Mouse (Mus musculus) macrophage (primary cell): ENCODE measurements around the gene Adcy10. TPM values are rescaled to one million over a fixed set of nuclear protein-coding genes. Genes with fewer than 3 reads are reported as not detected.

Experiments used
- H3K27ac ChIP-seq: fragments of 350-480 bp; formaldehyde crosslinking; 2 replicates; pipeline ENCODE4 v1.9.0; 2021
- H3K36me3 ChIP-seq: fragments of 350-480 bp; formaldehyde crosslinking; 2 replicates; pipeline ENCODE4 v1.9.0; 2021; ENCODE audit errors: inconsistent target
- H3K4me3 ChIP-seq: fragments of 350-480 bp; formaldehyde crosslinking; 2 replicates; pipeline ENCODE4 v1.9.0; 2021; ENCODE audit errors: inconsistent target
- H3K79me2 ChIP-seq: fragments of 350-480 bp; formaldehyde crosslinking; 2 replicates; pipeline ENCODE4 v1.9.0; 2021; ENCODE audit errors: inconsistent target
- WGBS: methylation state at CpG from one replicate; pipeline ENCODE4 v1.1.7; 2026; ENCODE audit warnings: inconsistent platforms; ENCODE audit not compliant: missing documents; 5-methylcytosine and 5-hydroxymethylcytosine counted together
- polyA plus RNA-seq: library from polyadenylated mRNA; stranded (reverse); fragments of 250-400 nt; gene quantifications from 3 replicates; pipeline ENCODE4 v1.2.4, GENCODE M21; 2018; ENCODE audit warnings: inconsistent platforms

The Adcy10 gene
- polyA plus RNA-seq, 1 experiment from 2014 or later, result not detected

DNA sequence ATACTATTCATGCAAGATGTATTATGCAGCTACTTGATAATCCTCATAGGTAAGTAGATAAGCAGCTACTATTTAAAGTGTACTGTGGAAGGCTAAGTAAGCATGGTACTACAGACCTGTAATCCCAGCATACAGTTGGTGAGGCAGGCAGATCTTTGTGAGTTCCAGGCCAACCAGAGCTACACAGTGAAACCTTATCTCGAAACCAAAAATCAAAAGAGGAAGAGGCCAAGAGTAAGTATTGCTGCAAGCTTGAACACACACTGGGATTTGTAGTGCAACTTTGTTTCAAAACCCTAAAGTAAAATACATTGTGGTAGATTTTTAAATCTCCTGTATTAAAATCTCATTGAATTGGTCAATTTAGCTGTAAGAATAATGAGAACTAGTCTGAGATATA is 13.5 kb upstream of the Adcy10 start:
- WGBS, result 15% methylated on average over 1 of the region's 1 CpGs
- Histone ChIP-seq H3K79me2 (peaks cover 15% of the 10 kb centered on the region; the same call in 1 of the 2 replicates), H3K4me3 (no peak overlapping the region), H3K27ac (no peak overlapping the region), H3K36me3 (no peaks in the 10 kb centered on the region)

DNA sequence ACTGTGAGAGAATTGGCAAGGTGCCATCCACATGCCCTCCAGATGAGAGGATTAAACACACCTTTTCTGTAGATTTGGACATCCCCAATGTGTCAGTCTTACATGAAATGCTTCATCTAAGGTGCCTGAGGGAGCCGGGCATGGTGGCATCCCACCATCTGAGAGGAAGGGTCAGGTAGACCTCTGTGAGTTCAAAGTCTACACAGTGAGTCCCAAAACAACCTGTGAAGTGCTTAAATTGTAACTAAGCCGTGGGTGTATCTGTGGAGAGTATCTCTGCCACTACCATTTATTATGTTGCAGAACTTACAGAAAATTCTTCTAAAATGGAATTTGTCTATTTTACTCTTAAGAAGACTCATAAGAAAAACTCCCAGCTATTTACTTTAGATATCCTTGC is 1.1 kb downstream of the Adcy10 start:
- Histone ChIP-seq H3K27ac (no peak overlapping the region), H3K79me2 (no peaks in the 10 kb centered on the region), H3K4me3 (no peak overlapping the region), H3K36me3 (peaks cover 1% of the 10 kb centered on the region; the same call in 1 of the 2 replicates)
- 94% methylated on average over 2 of the region's 2 CpGs for WGBS

DNA sequence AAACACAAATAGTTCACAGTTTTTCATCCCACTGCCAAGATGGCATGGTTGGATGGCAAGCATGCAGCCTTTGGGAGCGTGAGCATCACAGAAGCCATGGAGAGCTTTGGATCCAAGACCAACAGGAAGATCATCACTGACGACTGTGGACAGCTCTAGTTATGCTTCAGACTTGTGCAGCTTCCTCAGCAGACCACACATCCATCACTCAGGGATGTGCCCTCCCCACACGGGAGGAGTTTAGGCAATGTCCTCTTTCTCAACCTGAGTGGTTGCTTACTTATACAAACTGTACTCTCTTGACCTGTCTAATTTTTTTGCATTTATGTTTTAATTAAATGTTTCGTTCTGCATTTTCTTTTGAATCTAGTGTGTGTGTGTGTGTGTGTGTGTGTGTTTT is 4.2 kb downstream of the Adcy10 start:
- H3K79me2 ChIP-seq, result no peaks in the 10 kb centered on the region
- H3K4me3 ChIP-seq, result no peak overlapping the region
- no peak overlapping the region for H3K27ac ChIP-seq
- WGBS, result 41% methylated on average over 4 of the region's 4 CpGs
- no peaks in the 10 kb centered on the region for H3K36me3 ChIP-seq

DNA sequence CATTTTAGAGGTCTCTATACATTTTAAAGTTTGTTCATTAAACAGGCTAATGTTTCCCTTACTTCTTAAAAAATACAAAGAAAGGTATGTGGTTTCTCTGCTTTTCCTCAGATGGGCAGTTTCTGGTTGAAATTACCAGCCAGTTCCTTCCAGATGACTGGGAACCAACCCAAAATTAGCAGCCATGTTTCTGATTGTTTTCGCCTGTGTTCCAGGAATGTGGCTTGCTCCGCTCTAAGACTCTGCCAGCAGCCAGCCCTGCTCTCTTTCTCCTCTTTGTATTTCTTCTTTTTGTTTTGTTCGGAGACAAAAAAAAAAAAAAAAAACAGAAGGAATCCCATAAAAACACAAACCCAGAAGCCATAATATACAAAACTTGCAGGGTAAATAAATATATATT is 13.9 kb downstream of the Adcy10 start:
- Histone ChIP-seq H3K79me2 (no peaks in the 10 kb centered on the region), H3K27ac (no peak overlapping the region), H3K36me3 (no peaks in the 10 kb centered on the region), H3K4me3 (no peak overlapping the region)
- 60% methylated on average over 2 of the region's 3 CpGs for WGBS

DNA sequence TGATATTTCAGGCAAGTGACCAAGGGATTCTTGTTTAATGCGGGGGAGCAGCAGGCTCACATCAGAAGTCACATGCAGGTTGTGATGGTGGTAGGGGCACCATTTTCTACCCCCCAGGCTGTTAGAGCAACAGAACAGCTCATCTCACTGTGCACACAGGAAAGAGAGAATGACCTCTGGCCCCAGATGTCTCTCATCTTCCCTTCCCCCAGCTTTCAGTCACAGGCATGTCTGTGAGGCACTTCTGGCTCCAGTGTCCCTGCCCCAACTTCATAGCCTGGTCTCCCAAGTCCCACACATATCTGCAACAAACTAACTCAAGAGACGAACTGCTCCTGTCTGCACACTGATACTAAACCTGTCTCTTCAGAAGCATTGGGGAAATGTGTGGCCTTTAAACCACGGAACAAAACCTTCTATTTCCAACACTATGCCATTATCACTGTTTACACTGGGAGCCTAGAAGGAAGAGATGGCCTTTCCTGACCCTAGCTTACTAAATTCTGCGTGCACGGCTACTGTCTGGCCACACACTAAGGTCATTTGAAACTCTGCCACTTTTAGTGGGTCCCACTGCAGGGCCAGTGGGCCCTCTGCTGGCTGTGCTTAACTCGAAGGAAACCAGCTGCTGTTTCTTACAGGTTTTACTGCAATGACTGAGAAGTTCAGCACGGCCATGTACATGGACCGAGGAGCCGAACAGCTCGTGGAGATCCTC is 18.5 kb downstream of the Adcy10 start:
- H3K27ac ChIP-seq, result no peak overlapping the region

DNA sequence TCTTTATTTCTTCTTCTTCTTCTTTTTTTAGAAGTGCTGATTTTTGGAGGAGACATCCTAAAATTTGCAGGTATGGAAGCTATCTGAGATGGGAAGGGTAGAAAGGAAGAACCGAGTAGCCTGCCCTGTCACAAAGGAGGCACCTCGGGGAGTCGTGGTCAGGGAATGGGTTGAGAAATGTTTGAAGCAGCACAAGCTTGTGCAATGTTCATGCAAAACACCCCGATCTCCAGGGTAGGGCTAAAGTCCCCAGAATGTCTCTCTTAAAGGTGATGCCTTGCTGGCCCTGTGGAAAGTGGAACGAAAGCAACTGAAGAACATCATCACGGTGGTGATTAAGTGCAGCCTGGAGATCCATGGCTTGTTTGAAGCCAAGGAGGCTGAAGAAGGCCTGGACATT is 21.3 kb downstream of the Adcy10 start:
- no peak overlapping the region for H3K4me3 ChIP-seq
- no peak overlapping the region for H3K27ac ChIP-seq
- no peaks in the 10 kb centered on the region for H3K79me2 ChIP-seq
- H3K36me3 ChIP-seq, result no peaks in the 10 kb centered on the region
- WGBS, result 37% methylated on average over 6 of the region's 6 CpGs

More for the DNA sequence above, 18.5 kb downstream of the Adcy10 start:
- Histone ChIP-seq H3K79me2 (no peaks in the 10 kb centered on the region), H3K36me3 (no peaks in the 10 kb centered on the region), H3K4me3 (no peak overlapping the region)
- 46% methylated on average over 10 of the region's 10 CpGs for WGBS

DNA sequence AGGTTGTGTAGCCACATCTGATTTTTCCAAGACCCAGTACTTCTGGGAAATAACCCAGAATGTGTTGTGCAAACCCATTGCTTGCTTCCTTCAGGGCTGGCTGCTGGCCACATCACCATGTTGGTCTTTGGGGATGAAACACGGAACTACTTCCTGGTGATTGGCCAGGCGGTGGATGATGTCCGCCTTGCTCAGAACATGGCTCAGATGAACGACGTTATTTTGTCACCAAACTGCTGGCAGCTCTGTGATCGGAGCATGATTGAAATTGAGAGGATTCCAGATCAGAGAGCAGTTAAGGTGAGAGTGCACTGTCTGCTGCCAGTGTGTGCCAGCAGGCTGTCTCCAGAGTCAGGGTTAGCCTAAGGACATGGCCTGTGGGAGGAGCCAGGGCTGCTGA is 25.2 kb downstream of the Adcy10 start:
- 93% methylated on average over 6 of the region's 6 CpGs for WGBS
- Histone ChIP-seq H3K36me3 (no peaks in the 10 kb centered on the region), H3K27ac (no peak overlapping the region), H3K4me3 (no peak overlapping the region), H3K79me2 (no peaks in the 10 kb centered on the region)

DNA sequence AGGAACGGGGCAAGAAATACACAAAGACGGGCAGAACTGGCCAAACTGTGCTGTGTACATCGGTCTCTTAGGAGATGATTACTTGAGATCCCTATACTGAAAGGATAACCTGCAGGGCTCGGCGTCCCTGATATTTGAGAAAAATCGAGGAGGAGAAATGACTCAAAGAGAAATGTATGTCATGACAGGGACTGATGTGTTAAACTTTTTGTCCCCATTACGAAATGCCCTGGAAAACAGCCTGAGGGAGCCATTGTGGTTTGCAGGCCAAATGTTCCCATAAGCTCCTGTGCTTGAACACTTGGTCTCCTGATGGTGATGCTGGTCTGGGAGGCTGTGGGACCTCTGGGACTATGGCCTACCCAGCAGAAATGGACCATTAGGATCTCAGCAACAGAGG is 35.7 kb downstream of the Adcy10 start:
- no peak overlapping the region for H3K4me3 ChIP-seq
- H3K27ac ChIP-seq, result no peak overlapping the region
- no peaks in the 10 kb centered on the region for H3K36me3 ChIP-seq
- WGBS, result 90% methylated on average over 7 of the region's 7 CpGs
- H3K79me2 ChIP-seq, result no peaks in the 10 kb centered on the region

DNA sequence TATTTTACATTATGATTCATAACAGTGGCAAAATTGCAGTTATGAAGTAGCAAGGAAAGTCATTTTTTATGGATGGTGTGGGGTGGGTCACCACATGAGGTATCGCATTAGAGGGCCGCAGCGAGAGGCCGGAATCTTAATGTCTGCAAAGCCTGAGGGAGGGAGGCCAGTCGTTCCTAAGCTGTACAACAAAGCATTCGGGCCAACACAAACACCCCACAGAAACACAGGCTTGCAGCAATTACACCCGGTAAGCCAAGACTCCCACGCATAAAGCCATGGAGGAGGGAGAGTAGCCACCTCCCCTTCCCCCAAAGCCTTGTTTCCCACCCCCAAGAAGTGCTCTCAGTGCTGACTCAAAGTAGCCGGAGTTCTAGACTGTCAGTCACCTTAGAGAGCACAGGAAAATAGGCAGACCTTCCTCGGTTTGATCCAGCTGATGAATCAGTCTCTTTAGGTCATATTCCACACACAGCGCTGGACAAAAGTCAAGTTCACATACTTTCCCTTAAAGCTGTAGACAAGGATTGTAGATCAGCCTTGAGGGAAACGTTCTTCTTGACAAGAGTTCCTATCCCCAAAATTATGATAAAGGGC is 51.2 kb downstream of the Adcy10 start:
- H3K4me3 ChIP-seq, result no peak overlapping the region
- H3K36me3 ChIP-seq, result no peaks in the 10 kb centered on the region
- H3K79me2 ChIP-seq, result no peaks in the 10 kb centered on the region
- no peak overlapping the region for H3K27ac ChIP-seq
- 94% methylated on average over 11 of the region's 12 CpGs for WGBS

DNA sequence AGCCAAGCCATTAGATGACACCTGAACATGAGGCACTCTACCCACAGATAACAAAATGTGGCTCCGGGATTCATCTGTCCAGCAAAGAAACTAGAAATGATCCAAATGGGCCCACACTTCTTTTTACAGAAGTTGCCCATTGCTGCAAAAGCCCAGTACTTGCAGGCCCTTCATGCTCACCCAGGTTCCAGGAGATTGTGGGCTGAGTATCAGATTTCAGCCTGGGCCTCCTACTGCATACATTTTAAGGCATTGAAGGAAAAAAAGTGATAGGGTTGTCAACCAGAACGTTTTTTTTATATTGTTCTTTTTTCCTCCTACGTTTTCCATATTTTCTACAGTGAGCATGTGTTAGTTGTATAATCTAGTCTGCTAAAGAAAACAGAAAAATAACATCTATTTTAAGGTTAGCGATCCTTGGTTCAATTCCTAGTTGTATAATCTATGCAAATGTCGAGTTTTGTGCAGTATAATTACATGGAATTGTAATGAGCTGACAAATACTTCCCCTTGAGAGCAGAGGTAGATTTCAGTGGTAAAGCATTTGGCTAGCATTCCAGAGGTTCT is 52.3 kb downstream of the Adcy10 start:
- 85% methylated on average over 5 of the region's 5 CpGs for WGBS
- Histone ChIP-seq H3K36me3 (no peaks in the 10 kb centered on the region), H3K27ac (no peak overlapping the region), H3K4me3 (no peak overlapping the region), H3K79me2 (no peaks in the 10 kb centered on the region)

DNA sequence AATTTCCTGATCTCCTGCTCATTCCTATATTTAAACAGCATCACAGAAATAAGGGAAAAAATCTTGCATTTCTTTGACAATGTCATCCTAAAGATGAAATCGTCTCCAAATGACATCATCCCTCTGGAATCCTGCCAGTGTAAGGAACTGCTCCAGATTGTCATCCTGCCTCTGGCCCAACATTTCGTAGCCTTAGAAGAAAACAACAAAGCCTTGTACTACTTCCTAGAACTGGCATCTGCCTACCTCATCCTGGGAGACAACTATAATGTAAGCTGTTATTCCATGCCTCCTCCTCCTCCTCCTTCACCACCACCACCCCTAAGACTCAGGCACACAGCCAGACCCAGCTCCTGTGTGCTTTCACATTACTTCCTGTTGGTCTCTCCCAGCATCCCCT is 71.7 kb downstream of the Adcy10 start:
- Histone ChIP-seq H3K27ac (no peak overlapping the region), H3K79me2 (no peaks in the 10 kb centered on the region), H3K36me3 (no peaks in the 10 kb centered on the region), H3K4me3 (no peak overlapping the region)
- WGBS, result 73% methylated on average over 2 of the region's 2 CpGs

DNA sequence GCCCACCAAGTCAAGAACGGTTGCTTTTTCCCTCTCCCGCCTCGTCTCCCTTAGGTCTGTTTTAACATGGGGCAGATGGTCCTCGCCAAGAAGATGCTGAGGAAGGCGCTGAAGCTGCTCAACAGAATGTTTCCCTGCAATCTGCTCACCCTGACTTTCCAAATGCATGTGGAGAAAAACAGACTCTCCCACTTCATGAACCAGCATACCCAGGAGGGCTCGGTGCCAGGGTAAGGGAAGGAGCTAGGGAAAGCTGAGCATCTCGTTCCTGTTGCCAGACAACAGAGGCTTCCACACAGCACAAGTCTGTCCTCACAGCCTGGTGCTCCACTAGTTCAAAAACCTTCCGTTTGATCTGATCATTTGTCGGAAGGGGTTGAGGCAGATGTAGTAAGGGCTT is 74.1 kb downstream of the Adcy10 start:
- H3K36me3 ChIP-seq, result no peaks in the 10 kb centered on the region
- no peak overlapping the region for H3K4me3 ChIP-seq
- no peaks in the 10 kb centered on the region for H3K79me2 ChIP-seq
- 91% methylated on average over 9 of the region's 9 CpGs for WGBS
- no peak overlapping the region for H3K27ac ChIP-seq

DNA sequence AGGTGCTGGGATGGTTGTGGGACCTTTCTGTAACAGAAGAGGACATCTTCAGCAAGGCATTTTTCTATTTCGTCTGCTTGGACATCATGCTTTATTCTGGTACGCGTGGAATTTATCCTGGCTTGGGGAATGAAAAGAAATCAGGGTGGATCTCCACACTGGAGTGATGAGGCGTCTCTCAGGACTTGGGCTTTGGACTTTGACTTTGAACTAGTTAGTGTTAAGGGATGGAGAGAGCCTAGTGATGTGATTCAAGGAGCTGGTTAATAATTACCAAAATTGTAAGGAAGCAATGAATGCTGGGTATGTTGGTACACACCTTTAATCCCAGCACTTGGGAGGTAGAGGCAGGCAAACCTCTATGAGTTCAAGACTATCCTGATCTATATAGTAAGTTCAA is 80.3 kb downstream of the Adcy10 start:
- H3K36me3 ChIP-seq, result no peaks in the 10 kb centered on the region
- no peak overlapping the region for H3K4me3 ChIP-seq
- 96% methylated on average over 4 of the region's 4 CpGs for WGBS
- no peak overlapping the region for H3K27ac ChIP-seq
- no peaks in the 10 kb centered on the region for H3K79me2 ChIP-seq

DNA sequence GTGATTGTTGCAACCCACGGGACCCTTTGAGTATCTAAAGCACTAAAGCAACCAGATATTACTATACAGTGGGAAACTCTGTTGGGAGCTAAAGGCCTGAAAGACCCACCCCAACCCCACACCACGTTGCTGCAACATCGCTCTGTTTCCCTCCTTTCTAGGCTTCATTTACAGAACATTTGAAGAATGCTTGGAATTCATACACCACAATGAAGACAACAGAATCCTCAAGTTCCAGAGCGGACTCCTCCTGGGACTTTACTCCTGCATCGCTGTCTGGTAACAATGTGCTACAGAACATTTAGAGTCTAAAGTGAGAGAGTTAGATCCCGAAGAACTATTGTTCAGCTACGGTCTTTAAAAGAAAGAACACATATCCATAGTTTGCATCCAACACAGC is 82.5 kb downstream of the Adcy10 start:
- WGBS, result 94% methylated on average over 7 of the region's 7 CpGs
- H3K4me3 ChIP-seq, result no peak overlapping the region
- H3K36me3 ChIP-seq, result no peaks in the 10 kb centered on the region
- H3K27ac ChIP-seq, result no peak overlapping the region
- no peaks in the 10 kb centered on the region for H3K79me2 ChIP-seq

DNA sequence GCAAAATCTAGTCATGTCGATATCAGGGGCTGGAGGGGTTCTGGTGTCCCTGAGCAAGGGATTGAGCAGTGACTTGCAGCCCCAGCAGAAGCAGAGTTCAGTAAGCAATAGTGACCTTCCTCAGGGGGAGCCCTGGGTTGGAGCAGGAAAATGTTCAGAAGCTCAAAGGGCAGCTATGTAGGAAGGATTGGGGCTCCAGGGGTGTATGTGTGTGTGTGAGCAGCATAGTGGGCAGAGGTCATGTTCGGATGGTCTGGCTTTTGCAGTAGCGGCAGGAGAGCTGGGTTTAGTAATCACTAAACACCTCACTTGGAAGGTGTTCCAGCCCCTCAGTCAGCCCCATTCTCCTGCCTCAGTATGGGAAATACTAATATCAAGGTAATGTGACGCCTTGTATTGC is 91.0 kb downstream of the Adcy10 start:
- WGBS, result 88% methylated on average over 4 of the region's 4 CpGs
- Histone ChIP-seq H3K79me2 (no peaks in the 10 kb centered on the region), H3K27ac (no peak overlapping the region), H3K4me3 (no peak overlapping the region), H3K36me3 (no peaks in the 10 kb centered on the region)
